Comparison of ENCODE assay signal across 16 mouse cellular contexts in genomic region chr13:16018807-16019510, GRCm38 (mm10). TPM values are rescaled to one million over a fixed set of nuclear protein-coding genes. Genes with fewer than 3 reads are reported as not detected.
DNase-seq lines count a peak whose midpoint lies in the region; ATAC-seq and TF ChIP-seq lines count a peak whose summit lies in the region.
"Had no signal": no experiment of that assay in that cellular context is flagged by ENCODE, and none has a peak within 500 bp of the region (broad histone marks: within the 10 kb centered on the region; RNA-seq: fewer than 3 reads in every experiment).

No protein-coding gene starts in this region.

- no peak overlapping the region for H3K27ac ChIP-seq in forebrain, postnatal 0 days (ENCODE audit: low read depth, low read length)
- H3K27ac ChIP-seq in forebrain, embryonic 14.5 days (ENCODE audit: low read depth, low read length) = no peak overlapping the region
- H3K27ac ChIP-seq in limb, embryonic 12.5 days = no peak overlapping the region
- H3K27ac ChIP-seq in limb, embryonic 10.5 days = no peak overlapping the region
- H3K27ac ChIP-seq: hindbrain, embryonic 12.5 days; liver, embryonic 13.5 days had no signal

- H3K4me1 ChIP-seq in forebrain, postnatal 0 days (ENCODE audit: insufficient read depth) = no peaks in the 10 kb centered on the region
- H3K4me1 ChIP-seq in forebrain, embryonic 14.5 days (ENCODE audit: control insufficient read depth, insufficient read depth, low read length) = peaks cover 8% of the 10 kb centered on the region; the same call in 1 of the 2 replicates
- H3K4me1 ChIP-seq in limb, embryonic 12.5 days (replicated peaks) = peaks cover 39% of the 10 kb centered on the region
- H3K4me1 ChIP-seq in limb, embryonic 10.5 days = peaks cover 21% of the 10 kb centered on the region
- H3K4me1 ChIP-seq: liver, embryonic 13.5 days had no signal

- H3K36me3 ChIP-seq in forebrain, postnatal 0 days (ENCODE audit: insufficient read depth) = no peaks in the 10 kb centered on the region
- H3K36me3 ChIP-seq in forebrain, embryonic 14.5 days (ENCODE audit: control insufficient read depth, insufficient read depth, low read length) = no peaks in the 10 kb centered on the region
- no peaks in the 10 kb centered on the region for H3K36me3 ChIP-seq in limb, embryonic 12.5 days
- no peaks in the 10 kb centered on the region for H3K36me3 ChIP-seq in limb, embryonic 10.5 days
- H3K36me3 ChIP-seq: hindbrain, embryonic 12.5 days; liver, embryonic 13.5 days had no signal

- ATAC-seq in forebrain, postnatal 0 days = no peak
- no peak for ATAC-seq in forebrain, embryonic 14.5 days
- ATAC-seq in limb, embryonic 12.5 days (ENCODE audit: insufficient number of reproducible peaks, insufficient read depth, low FRiP score, low TSS enrichment, low read depth) = no peak
- ATAC-seq in granulocyte monocyte progenitor cell, adult 5-6 weeks (replicated peaks; ENCODE audit: poor library complexity, severe bottlenecking) = peak; percentile 62
- ATAC-seq in neutrophil, adult 5-6 weeks (ENCODE audit: extremely low read depth, insufficient number of reproducible peaks, low FRiP score, poor library complexity, severe bottlenecking) = 0 out of 2 replicates have a peak, but pooled peaks have one; percentile 8
- ATAC-seq: activated CD4-positive, CD25-positive, alpha-beta regulatory T cell, adult 4 months had no signal

- no peak for DNase-seq in forebrain, postnatal 0 days
- DNase-seq in forebrain, embryonic 14.5 days (ENCODE audit: low spot score) = no peak
- no peak for DNase-seq in limb, embryonic 10.5 days (ENCODE audit: low spot score)
- no peak for DNase-seq in thymus, postnatal 36 days
- DNase-seq in cerebellum, postnatal 4 days (ENCODE audit: low spot score in 2 of 2) = no peak
- DNase-seq: cerebellum, adult 9-11 months; kidney, adult 8-10 months; layer of hippocampus, postnatal 36 days; liver, embryonic 13.5 days; thymus, postnatal 14 days had no signal

- H3K27me3 ChIP-seq in forebrain, postnatal 0 days (ENCODE audit: insufficient read depth, low read length) = peaks cover 7% of the 10 kb centered on the region; the same call in 1 of the 2 replicates
- H3K27me3 ChIP-seq in forebrain, embryonic 14.5 days (replicated peaks; ENCODE audit: control insufficient read depth, insufficient read depth, low read length) = 0 out of 2 replicates have a peak, but pooled peaks cover 10% of the 10 kb centered on the region
- peaks cover 27% of the 10 kb centered on the region for H3K27me3 ChIP-seq in limb, embryonic 12.5 days
- H3K27me3 ChIP-seq in limb, embryonic 10.5 days (ENCODE audit: low read depth, poor library complexity, severe bottlenecking) = peaks cover 47% of the 10 kb centered on the region

- TF ChIP-seq CTCF in forebrain, postnatal 0 days (IDR thresholded peaks at IDR 0.05; ENCODE audit: low read depth) = no peak

- H3K9ac ChIP-seq in forebrain, postnatal 0 days = no peak overlapping the region
- no peak overlapping the region for H3K9ac ChIP-seq in forebrain, embryonic 14.5 days (ENCODE audit: low read length)
- H3K9ac ChIP-seq in limb, embryonic 12.5 days (replicated peaks) = no peak overlapping the region
- H3K9ac ChIP-seq: hindbrain, embryonic 12.5 days; liver, embryonic 13.5 days had no signal

- H3K4me3 ChIP-seq in forebrain, postnatal 0 days (ENCODE audit: low read depth, low read length) = peak overlapping the region; percentile 38; the same call in 1 of the 2 replicates
- H3K4me3 ChIP-seq in forebrain, embryonic 14.5 days (ENCODE audit: low read depth, low read length) = no peak overlapping the region
- peak overlapping the region; percentile 47 for H3K4me3 ChIP-seq in limb, embryonic 12.5 days (replicated peaks)
- no peak overlapping the region for H3K4me3 ChIP-seq in limb, embryonic 10.5 days
- H3K4me3 ChIP-seq: hindbrain, embryonic 12.5 days; liver, embryonic 13.5 days had no signal

- H3K9me3 ChIP-seq in forebrain, postnatal 0 days (ENCODE audit: low read length) = no peaks in the 10 kb centered on the region
- no peaks in the 10 kb centered on the region for H3K9me3 ChIP-seq in forebrain, embryonic 14.5 days (replicated peaks; ENCODE audit: control insufficient read depth, low read length)
- no peaks in the 10 kb centered on the region for H3K9me3 ChIP-seq in limb, embryonic 12.5 days
- no peaks in the 10 kb centered on the region for H3K9me3 ChIP-seq in limb, embryonic 10.5 days (replicated peaks)
- H3K9me3 ChIP-seq: hindbrain, embryonic 12.5 days; liver, embryonic 13.5 days had no signal

- 88% methylated on average over 3 of the region's 3 CpGs for WGBS in forebrain, postnatal 0 days
- WGBS in forebrain, embryonic 14.5 days = 75% methylated on average over 3 of the region's 3 CpGs
- 81% methylated on average over 3 of the region's 3 CpGs for WGBS in limb, embryonic 12.5 days
- 79% methylated on average over 3 of the region's 3 CpGs for WGBS in limb, embryonic 10.5 days

- peak overlapping the region; percentile 62 for H3K4me2 ChIP-seq in forebrain, postnatal 0 days (ENCODE audit: low read depth)
- H3K4me2 ChIP-seq in forebrain, embryonic 14.5 days (ENCODE audit: low read length) = no peak overlapping the region
- peak overlapping the region; percentile 76 for H3K4me2 ChIP-seq in limb, embryonic 12.5 days
- H3K4me2 ChIP-seq: liver, embryonic 13.5 days had no signal

RNA-seq across cellular contexts. Expression of gene Inhba, which starts 7.3 kb away (rescaled TPM):
- total RNA-seq in forebrain, postnatal 0 days (2014; rRNA removed) = 2.0 and 4.5 TPM in 2 replicates
- polyA plus RNA-seq in forebrain, postnatal 0 days (2015; fragmentation: Nextera tagmentation; extraction: Ambion mirVana) = 4.3 and 5.6 TPM in 2 replicates
- 1.1 and 2.0 TPM in 2 replicates for polyA plus RNA-seq in forebrain, embryonic 14.5 days (2014; fragmentation: Nextera tagmentation; extraction: Ambion mirVana)
- polyA plus RNA-seq in limb, embryonic 12.5 days (2016; fragmentation: Nextera tagmentation; extraction: Ambion mirVana) = 9.0 and 10.0 TPM in 2 replicates
- polyA plus RNA-seq in limb, embryonic 10.5 days (2016; fragmentation: Nextera tagmentation; extraction: Ambion mirVana) = 0.14 and 0.44 TPM in 2 replicates
- 0.09 TPM in 1 of 2 replicates, not detected in the other for total RNA-seq in granulocyte monocyte progenitor cell, adult 5-6 weeks (2014; fragmentation: Nextera tagmentation)
- total RNA-seq in granulocyte monocyte progenitor cell, adult 5-6 weeks (2017) = 0.21 and 0.78 TPM in 2 replicates
- 0.12 and 1.2 TPM in 2 replicates for total RNA-seq in neutrophil, adult 5-6 weeks (2017)
- total RNA-seq: MEL had no signal
- polyA plus RNA-seq: activated CD4-positive, CD25-positive, alpha-beta regulatory T cell, adult 4 months had no signal

Comparison
In these comparisons a context has a peak if more than half of its experiments do, and no peak if none do; other contexts are left out.
1. H3K4me3 ChIP-seq: peak in forebrain, postnatal 0 days (single experiment) and limb, embryonic 12.5 days (single experiment); none in forebrain, embryonic 14.5 days (single experiment) and limb, embryonic 10.5 days (single experiment).
2. ATAC-seq: peak in granulocyte monocyte progenitor cell, adult 5-6 weeks (single experiment) and neutrophil, adult 5-6 weeks (single experiment); none in forebrain, postnatal 0 days (single experiment), forebrain, embryonic 14.5 days (single experiment) and limb, embryonic 12.5 days (single experiment).